Mouse (Mus musculus): ENCODE measurements around the gene Edf1. TPM values are rescaled to one million over a fixed set of nuclear protein-coding genes. Genes with fewer than 3 reads are reported as not detected.
"Not testable (repeated sequence)": the region's sequence is repeated elsewhere in the genome, so short reads cannot be mapped to it uniquely, and the experiment has no call there.

Gene Edf1
- polyA plus RNA-seq, 1 experiment from 2014 or later = 330 TPM

DNA sequence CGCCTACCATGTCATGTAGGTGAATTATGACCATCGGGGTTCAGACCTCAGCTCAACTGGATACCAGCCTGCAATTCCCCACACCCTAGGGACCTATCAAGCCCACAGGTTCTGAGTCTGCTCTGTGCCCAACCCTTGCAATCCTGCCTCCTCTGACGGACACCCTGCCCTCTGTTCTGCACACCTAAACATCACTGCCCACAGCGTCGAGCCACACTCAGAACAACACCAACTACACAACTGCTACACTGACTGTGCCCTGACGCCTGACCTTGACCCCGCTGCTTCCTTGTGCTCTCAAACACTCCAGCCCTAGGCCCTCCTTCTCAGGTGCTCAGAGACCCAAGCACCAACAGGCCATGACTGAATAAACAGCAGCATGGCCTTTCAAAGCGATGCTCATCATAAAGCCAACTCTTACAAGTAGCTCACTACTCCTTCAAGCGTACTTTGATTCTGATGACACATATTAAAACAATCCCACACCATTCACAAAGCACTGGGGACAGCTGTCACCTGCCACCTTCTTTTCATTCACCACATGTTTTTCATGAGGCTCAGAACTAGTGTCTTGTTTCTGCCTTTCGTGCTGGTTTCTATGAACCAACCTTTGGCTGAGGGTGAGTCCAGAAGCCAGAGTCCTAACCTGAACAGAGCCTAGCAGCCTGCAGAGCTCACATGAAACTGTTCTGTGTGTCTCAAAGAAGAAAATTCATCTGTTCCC lies 15.8 kb upstream of the Edf1 start:
- DNase-seq (ENCODE audit: low spot score) = no peak
- no peaks in the 10 kb centered on the region for H3K27me3 ChIP-seq (ENCODE audit: control insufficient read depth, insufficient read depth, low read length)

DNA sequence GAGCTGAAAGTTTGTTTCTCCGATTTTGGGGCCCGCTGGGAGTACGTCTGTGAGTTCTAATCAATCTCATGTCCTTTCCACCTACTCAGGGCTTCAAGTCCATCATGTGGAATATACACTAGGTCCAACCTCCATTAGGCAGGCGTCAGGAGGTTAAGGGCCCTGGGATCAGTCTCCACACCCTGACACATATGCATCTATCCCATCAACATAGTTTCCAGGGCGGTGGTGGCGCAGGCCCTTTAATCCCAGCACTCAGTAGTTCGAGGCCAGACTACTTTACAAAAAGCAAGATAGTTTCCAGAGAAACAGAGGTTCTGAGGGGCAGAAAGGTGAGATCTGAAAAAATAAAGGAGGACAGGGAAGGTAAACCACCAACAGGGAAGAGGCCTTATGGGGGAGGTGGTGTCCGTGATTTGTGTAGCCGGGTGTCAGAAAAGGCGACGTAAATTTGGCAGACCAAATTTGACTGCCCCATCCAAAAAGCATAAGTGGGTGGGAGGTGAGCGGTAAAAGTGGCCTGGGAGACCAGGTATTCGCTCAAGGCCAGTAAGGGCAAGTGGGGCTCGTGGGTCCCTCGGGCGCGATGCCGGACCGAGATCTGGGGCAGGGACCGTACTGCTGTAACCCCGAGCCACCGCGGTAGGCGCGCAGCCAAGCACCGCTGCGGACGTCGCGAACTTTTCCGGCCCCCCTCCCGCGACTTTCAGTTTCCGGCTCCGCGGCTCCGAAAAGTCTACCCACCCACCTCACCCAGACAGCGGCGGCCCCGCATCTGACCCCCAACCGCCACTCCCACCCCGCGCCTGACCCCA lies 11.4 kb upstream of the Edf1 start:
- peak; percentile 71 for ATAC-seq (ENCODE audit: insufficient number of reproducible peaks, low FRiP score, low TSS enrichment, low read depth)
- H3K4me3 ChIP-seq (ENCODE audit: low read depth, low read length) = peak overlapping the region; percentile 70
- H3K9me3 ChIP-seq (ENCODE audit: control insufficient read depth, low read length) = no peaks in the 10 kb centered on the region
- WGBS = 8% methylated on average over 41 of the region's 43 CpGs
- peaks cover 6% of the 10 kb centered on the region; the same call in 1 of the 2 replicates for H3K4me1 ChIP-seq (ENCODE audit: control insufficient read depth, insufficient read depth, low read length)
- no peak for DNase-seq (ENCODE audit: low spot score)
- H3K27ac ChIP-seq (replicated peaks; ENCODE audit: low read depth, low read length) = peak overlapping the region; percentile 71; the same call in 1 of the 2 replicates
- H3K9ac ChIP-seq (ENCODE audit: low read length) = peak overlapping the region; percentile 83
- H3K4me2 ChIP-seq (ENCODE audit: low read depth, severe bottlenecking) = peak overlapping the region; percentile 79
- H3K36me3 ChIP-seq (ENCODE audit: control insufficient read depth, insufficient read depth, low read length) = peaks cover 2% of the 10 kb centered on the region; the same call in 1 of the 2 replicates
- no peaks in the 10 kb centered on the region for H3K27me3 ChIP-seq (ENCODE audit: control insufficient read depth, insufficient read depth, low read length)

More for the DNA sequence above, 15.8 kb upstream of the Edf1 start:
- Histone ChIP-seq H3K9ac (ENCODE audit: low read length) (no peak overlapping the region), H3K36me3 (ENCODE audit: control insufficient read depth, insufficient read depth, low read length) (peaks cover 3% of the 10 kb centered on the region), H3K27ac (replicated peaks; ENCODE audit: low read depth, low read length) (no peak overlapping the region), H3K4me1 (ENCODE audit: control insufficient read depth, insufficient read depth, low read length) (peaks cover 6% of the 10 kb centered on the region; the same call in 1 of the 2 replicates), H3K4me2 (ENCODE audit: low read depth, severe bottlenecking) (no peak overlapping the region), H3K9me3 (ENCODE audit: control insufficient read depth, low read length) (no peaks in the 10 kb centered on the region), H3K4me3 (ENCODE audit: low read depth, low read length) (no peak overlapping the region)
- ATAC-seq (ENCODE audit: insufficient number of reproducible peaks, low FRiP score, low TSS enrichment, low read depth) = no peak
- 80% methylated on average over 10 of the region's 10 CpGs for WGBS

- Histone ChIP-seq H3K4me2 (ENCODE audit: low read depth, severe bottlenecking) (peak within 1 kb of the TSS; percentile 79), H3K36me3 (ENCODE audit: control insufficient read depth, insufficient read depth, low read length) (peaks cover 2% of the 10 kb centered on the region; the same call in 1 of the 2 replicates), H3K27me3 (ENCODE audit: control insufficient read depth, insufficient read depth, low read length) (no peaks in the 10 kb centered on the region), H3K27ac (replicated peaks; ENCODE audit: low read depth, low read length) (peak within 1 kb of the TSS; percentile 71; the same call in 1 of the 2 replicates), H3K9ac (ENCODE audit: low read length) (peak within 1 kb of the TSS; percentile 83), H3K4me3 (ENCODE audit: low read depth, low read length) (peak within 1 kb of the TSS; percentile 70), H3K9me3 (ENCODE audit: control insufficient read depth, low read length) (no peaks in the 10 kb centered on the region), H3K4me1 (ENCODE audit: control insufficient read depth, insufficient read depth, low read length) (peaks cover 4% of the 10 kb centered on the region; the same call in 1 of the 2 replicates)
- WGBS = 3% methylated on average over 46 of the region's 48 CpGs
- DNase-seq (ENCODE audit: low spot score) = peak; percentile 99
- ATAC-seq (ENCODE audit: insufficient number of reproducible peaks, low FRiP score, low TSS enrichment, low read depth) = peak; percentile 98
Measured at GRCm38 (mm10) chr2:25546811-25547491, 10.7 kb upstream of the Edf1 start, which contains the start of gene Traf2. Gene Traf2 (minus strand): TSS chr2:25546940.

GRCm38 (mm10) chr2:25549021-25549991 lies 8.3 kb upstream of the Edf1 start:
- H3K4me1 ChIP-seq (ENCODE audit: control insufficient read depth, insufficient read depth, low read length) = peaks cover 4% of the 10 kb centered on the region; the same call in 1 of the 2 replicates
- H3K27me3 ChIP-seq (ENCODE audit: control insufficient read depth, insufficient read depth, low read length) = no peaks in the 10 kb centered on the region
- DNase-seq (ENCODE audit: low spot score) (no peak), ATAC-seq (ENCODE audit: insufficient number of reproducible peaks, low FRiP score, low TSS enrichment, low read depth) (no peak)
- peaks cover 2% of the 10 kb centered on the region; the same call in 1 of the 2 replicates for H3K36me3 ChIP-seq (ENCODE audit: control insufficient read depth, insufficient read depth, low read length)
- H3K27ac ChIP-seq (replicated peaks; ENCODE audit: low read depth, low read length) = no peak overlapping the region
- H3K9ac ChIP-seq (ENCODE audit: low read length) = no peak overlapping the region
- H3K9me3 ChIP-seq (ENCODE audit: control insufficient read depth, low read length) = no peaks in the 10 kb centered on the region
- no peak overlapping the region for H3K4me2 ChIP-seq (ENCODE audit: low read depth, severe bottlenecking)
- 70% methylated on average over 9 of the region's 9 CpGs for WGBS
- H3K4me3 ChIP-seq (ENCODE audit: low read depth, low read length) = no peak overlapping the region

DNA sequence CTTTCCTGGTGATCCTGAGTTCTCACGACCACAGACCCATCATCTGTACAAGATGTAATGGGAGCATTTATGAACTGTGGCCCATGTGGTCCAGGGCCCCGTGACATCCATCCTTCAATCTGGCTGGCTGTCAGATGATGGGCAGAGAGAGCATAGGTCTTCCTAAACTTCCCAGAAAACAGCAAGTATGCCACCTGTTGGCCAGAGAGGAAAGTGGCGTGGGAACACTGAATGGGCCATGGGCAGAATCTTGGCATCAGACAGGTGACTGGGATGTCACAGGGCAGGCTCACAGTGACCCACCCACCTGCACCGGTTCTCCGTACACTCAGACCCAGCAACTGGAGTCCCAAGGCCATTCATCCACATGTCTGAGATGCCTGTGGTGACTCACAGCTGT lies 6.5 kb upstream of the Edf1 start:
- no peak overlapping the region for H3K27ac ChIP-seq (replicated peaks; ENCODE audit: low read depth, low read length)
- no peak overlapping the region for H3K4me2 ChIP-seq (ENCODE audit: low read depth, severe bottlenecking)
- H3K4me1 ChIP-seq (ENCODE audit: control insufficient read depth, insufficient read depth, low read length) = no peaks in the 10 kb centered on the region; the same call in 1 of the 2 replicates
- no peaks in the 10 kb centered on the region for H3K36me3 ChIP-seq (ENCODE audit: control insufficient read depth, insufficient read depth, low read length)
- no peaks in the 10 kb centered on the region for H3K9me3 ChIP-seq (ENCODE audit: control insufficient read depth, low read length)
- no peak overlapping the region for H3K9ac ChIP-seq (ENCODE audit: low read length)
- no peaks in the 10 kb centered on the region for H3K27me3 ChIP-seq (ENCODE audit: control insufficient read depth, insufficient read depth, low read length)
- DNase-seq (ENCODE audit: low spot score) (no peak), ATAC-seq (ENCODE audit: insufficient number of reproducible peaks, low FRiP score, low TSS enrichment, low read depth) (no peak)
- H3K4me3 ChIP-seq (ENCODE audit: low read depth, low read length) = no peak overlapping the region
- WGBS = 35% methylated on average over 5 of the region's 5 CpGs

GRCm38 (mm10) chr2:25553171-25553786 lies 4.4 kb upstream of the Edf1 start:
- not testable (repeated sequence) for H3K27ac ChIP-seq (replicated peaks; ENCODE audit: low read depth, low read length); H3K4me3 ChIP-seq (ENCODE audit: low read depth, low read length); DNase-seq (ENCODE audit: low spot score); H3K4me2 ChIP-seq (ENCODE audit: low read depth, severe bottlenecking); ATAC-seq (ENCODE audit: insufficient number of reproducible peaks, low FRiP score, low TSS enrichment, low read depth); H3K36me3 ChIP-seq (ENCODE audit: control insufficient read depth, insufficient read depth, low read length); H3K9me3 ChIP-seq (ENCODE audit: control insufficient read depth, low read length); H3K9ac ChIP-seq (ENCODE audit: low read length); H3K27me3 ChIP-seq (ENCODE audit: control insufficient read depth, insufficient read depth, low read length); H3K4me1 ChIP-seq (ENCODE audit: control insufficient read depth, insufficient read depth, low read length)
- 88% methylated on average over 4 of the region's 4 CpGs for WGBS

DNA sequence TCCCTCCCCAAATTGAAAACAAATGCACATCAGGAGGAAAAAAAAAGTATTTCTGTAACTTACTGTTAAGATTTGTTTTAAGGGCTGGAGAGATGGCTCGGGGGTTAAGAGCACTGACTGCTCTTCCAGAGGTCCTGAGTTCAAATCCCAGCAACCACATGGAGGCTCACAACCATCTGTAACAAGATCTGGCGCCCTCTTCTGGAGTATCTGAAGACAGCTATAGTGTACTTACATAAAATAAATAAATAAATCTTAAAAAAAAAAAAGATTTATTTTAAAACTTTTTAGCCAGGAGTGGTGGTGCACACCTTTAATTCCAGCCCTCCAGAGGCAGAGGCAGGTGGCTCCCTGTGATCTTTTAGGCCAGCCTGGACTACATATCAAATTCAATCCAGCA lies 2.2 kb upstream of the Edf1 start:
- not testable (repeated sequence) for H3K27ac ChIP-seq (replicated peaks; ENCODE audit: low read depth, low read length); H3K9ac ChIP-seq (ENCODE audit: low read length); H3K4me1 ChIP-seq (ENCODE audit: control insufficient read depth, insufficient read depth, low read length); H3K4me3 ChIP-seq (ENCODE audit: low read depth, low read length); DNase-seq (ENCODE audit: low spot score); H3K4me2 ChIP-seq (ENCODE audit: low read depth, severe bottlenecking); H3K9me3 ChIP-seq (ENCODE audit: control insufficient read depth, low read length); H3K36me3 ChIP-seq (ENCODE audit: control insufficient read depth, insufficient read depth, low read length); H3K27me3 ChIP-seq (ENCODE audit: control insufficient read depth, insufficient read depth, low read length); ATAC-seq (ENCODE audit: insufficient number of reproducible peaks, low FRiP score, low TSS enrichment, low read depth)
- 44% methylated on average over 2 of the region's 2 CpGs for WGBS

Measured in limb, embryonic 11.5 days (tissue).